18 mouse cellular contexts compared by ENCODE assay signal in the genomic region with DNA sequence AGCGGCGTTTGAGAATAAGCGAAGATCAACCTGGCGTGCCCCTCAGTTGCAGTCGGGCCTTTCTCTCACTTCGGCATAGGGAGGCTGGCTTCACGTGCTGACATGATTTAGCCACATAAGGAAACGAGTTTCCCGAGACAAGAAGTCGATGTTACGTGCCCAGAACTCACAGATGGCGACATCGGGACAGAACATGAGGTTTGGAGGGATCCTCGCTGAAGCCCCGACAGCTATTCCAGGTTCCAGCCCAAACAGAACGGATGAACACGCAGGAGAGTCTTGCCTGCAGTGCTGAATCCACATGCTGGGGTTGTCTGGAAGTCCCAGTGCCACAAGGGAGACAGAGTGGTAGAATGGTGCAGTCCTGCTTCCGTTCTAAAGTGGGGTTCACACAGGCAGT. TPM values are rescaled to one million over a fixed set of nuclear protein-coding genes. Genes with fewer than 3 reads are reported as not detected.
DNase-seq lines count a peak whose midpoint lies in the region; ATAC-seq lines count a peak whose summit lies in the region.
"Had no signal": no experiment of that assay in that cellular context is flagged by ENCODE, and none has a peak within 500 bp of the region (broad histone marks: within the 10 kb centered on the region; RNA-seq: fewer than 3 reads in every experiment).

No protein-coding gene starts in this region.

- DNase-seq in cerebellum, postnatal 10 days = peak; percentile 60 to 62
- DNase-seq in right cerebral cortex, postnatal 4 days = peak; percentile 31
- DNase-seq in right cerebral cortex, adult 2 months (ENCODE audit: low spot score in 2 of 2) = no peak
- peak; percentile 55 for DNase-seq in layer of hippocampus, adult 9-11 months
- no peak for DNase-seq in kidney, adult 9 months
- no peak for DNase-seq in left cerebral cortex, postnatal 4 days
- no peak for DNase-seq in adrenal gland, postnatal 25 days
- DNase-seq: adrenal gland, adult 8-10 months; cerebellum, adult 11 months; kidney, postnatal 36 days; liver, postnatal 0 days; retina, postnatal 1 day had no signal

- intact Hi-C loops in left cerebral cortex, postnatal 4 days (cut with DNase I) = no loop called here

- no peak for ATAC-seq in cerebellum, adult (ENCODE audit: insufficient number of reproducible peaks, low FRiP score, low TSS enrichment)
- ATAC-seq: activated CD4-positive, CD25-positive, alpha-beta regulatory T cell, adult 4 months; hindbrain, embryonic 16.5 days; intestine, embryonic 16.5 days; liver, postnatal 0 days; lung, postnatal 0 days; midbrain, embryonic 15.5 days had no signal

RNA-seq across cellular contexts. Expression of a gene that starts 29.6 kb away (rescaled TPM):
- 1 to 10 TPM in 1 of 2 experiments, under 1 TPM in 1; 0.94 to 1.2 TPM for total RNA-seq in left cerebral cortex, postnatal 4 days (2021)
- total RNA-seq in adrenal gland, postnatal 25 days (2021) = 10.7 and 12.9 TPM in 2 replicates

RNA-seq across cellular contexts. Expression of a gene that starts 29.7 kb away (rescaled TPM):
- total RNA-seq in left cerebral cortex, postnatal 4 days (2021) = 1 to 10 TPM; 1.2 to 2.4 TPM
- total RNA-seq in adrenal gland, postnatal 25 days (2021) = 1.8 and 3.7 TPM in 2 replicates

Comparison
In these comparisons a context has a peak if more than half of its experiments do, and no peak if none do; other contexts are left out.
1. DNase-seq: peak in cerebellum, postnatal 10 days (2 of 2), right cerebral cortex, postnatal 4 days (single experiment) and layer of hippocampus, adult 9-11 months (single experiment); none in right cerebral cortex, adult 2 months (0 of 2), kidney, adult 9 months (single experiment), left cerebral cortex, postnatal 4 days (single experiment) and adrenal gland, postnatal 25 days (single experiment).